Comparison of ENCODE assay signal across 21 mouse cellular contexts in the genomic region with DNA sequence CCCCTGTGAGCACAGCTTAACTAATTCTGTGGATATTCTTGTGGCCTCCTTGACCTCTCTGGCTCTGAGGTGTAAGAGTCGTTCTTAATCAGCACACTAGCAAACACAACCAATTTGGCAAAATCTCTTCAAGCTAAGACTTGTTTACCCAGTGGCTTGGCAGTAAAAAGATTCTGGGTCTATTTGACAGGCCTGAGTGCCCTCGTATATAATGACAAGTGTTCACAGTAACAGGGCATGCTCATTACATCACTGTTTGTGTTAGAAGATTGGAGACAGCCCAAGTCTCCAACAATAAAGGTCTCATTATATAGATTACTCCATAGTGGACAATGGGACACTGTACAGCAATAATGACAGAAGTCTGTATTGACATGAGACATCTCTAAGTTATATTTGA.
DNase-seq lines count a peak whose midpoint lies in the region; ATAC-seq and TF ChIP-seq lines count a peak whose summit lies in the region.
"Had no signal": no experiment of that assay in that cellular context is flagged by ENCODE, and none has a peak within 500 bp of the region (broad histone marks: within the 10 kb centered on the region; RNA-seq: fewer than 3 reads in every experiment).

No protein-coding gene starts in this region.

- TF ChIP-seq CTCF in forebrain, postnatal 0 days (IDR thresholded peaks at IDR 0.05; ENCODE audit: low read depth) = no peak

- H3K9me3 ChIP-seq in forebrain, embryonic 12.5 days = no peaks in the 10 kb centered on the region
- no peaks in the 10 kb centered on the region for H3K9me3 ChIP-seq in forebrain, postnatal 0 days (ENCODE audit: low read length)
- H3K9me3 ChIP-seq: embryonic facial prominence, embryonic 12.5 days; lung, embryonic 15.5 days; midbrain, embryonic 15.5 days had no signal

- H3K4me1 ChIP-seq in forebrain, embryonic 12.5 days = 0 out of 2 replicates have a peak, but pooled peaks cover 7% of the 10 kb centered on the region
- no peaks in the 10 kb centered on the region; the same call in 1 of the 2 replicates for H3K4me1 ChIP-seq in forebrain, postnatal 0 days (ENCODE audit: insufficient read depth)
- H3K4me1 ChIP-seq: embryonic facial prominence, embryonic 12.5 days; lung, embryonic 15.5 days; midbrain, embryonic 15.5 days had no signal

- 0 out of 2 replicates have a peak, but pooled peaks have one; percentile 11 for ATAC-seq in forebrain, embryonic 12.5 days (ENCODE audit: low FRiP score)
- no peak for ATAC-seq in forebrain, postnatal 0 days
- ATAC-seq: hindbrain, embryonic 16.5 days; midbrain, embryonic 15.5 days had no signal

- 29% methylated on average over 2 of the region's 2 CpGs for WGBS in forebrain, embryonic 12.5 days
- WGBS in forebrain, postnatal 0 days = 17% methylated on average over 2 of the region's 2 CpGs

- H3K9ac ChIP-seq in forebrain, embryonic 12.5 days = no peak overlapping the region
- no peak overlapping the region for H3K9ac ChIP-seq in forebrain, postnatal 0 days
- H3K9ac ChIP-seq: embryonic facial prominence, embryonic 12.5 days; lung, embryonic 15.5 days; midbrain, embryonic 15.5 days had no signal

- H3K36me3 ChIP-seq in forebrain, embryonic 12.5 days (replicated peaks) = no peaks in the 10 kb centered on the region
- H3K36me3 ChIP-seq in forebrain, postnatal 0 days (ENCODE audit: insufficient read depth) = no peaks in the 10 kb centered on the region
- H3K36me3 ChIP-seq: embryonic facial prominence, embryonic 12.5 days; lung, embryonic 15.5 days; midbrain, embryonic 15.5 days had no signal

- no peak for DNase-seq in forebrain, postnatal 0 days
- DNase-seq in lung, adult 18-20 months = peak; percentile 10 to 33
- DNase-seq in lung, postnatal 4 days = no peak
- DNase-seq in brain, adult 2 months (ENCODE audit: low read depth, low spot score) = peak; percentile 22
- DNase-seq in retina, embryonic 14.5 days (ENCODE audit: low spot score) = peak; percentile 32
- DNase-seq in cerebellum, postnatal 10 days = no peak
- DNase-seq: adrenal gland, adult 2 months; cerebellum, adult 11 months; cerebellum, postnatal 36 days; heart, postnatal 14 days; kidney, adult 2 months; kidney, postnatal 36 days; left cerebral cortex, postnatal 4 days; thymus, postnatal 36 days had no signal

- no peak overlapping the region for H3K4me2 ChIP-seq in forebrain, embryonic 12.5 days
- no peak overlapping the region for H3K4me2 ChIP-seq in forebrain, postnatal 0 days (ENCODE audit: low read depth)
- H3K4me2 ChIP-seq: embryonic facial prominence, embryonic 12.5 days; heart, embryonic 11.5 days; lung, embryonic 15.5 days; midbrain, embryonic 15.5 days had no signal

- H3K27me3 ChIP-seq in forebrain, embryonic 12.5 days = no peaks in the 10 kb centered on the region
- no peaks in the 10 kb centered on the region for H3K27me3 ChIP-seq in forebrain, postnatal 0 days (ENCODE audit: insufficient read depth, low read length)
- H3K27me3 ChIP-seq: CH12.LX; embryonic facial prominence, embryonic 12.5 days; lung, embryonic 15.5 days; midbrain, embryonic 15.5 days had no signal

- H3K27ac ChIP-seq in forebrain, embryonic 12.5 days = no peak overlapping the region
- no peak overlapping the region for H3K27ac ChIP-seq in forebrain, postnatal 0 days (ENCODE audit: low read depth, low read length)
- H3K27ac ChIP-seq: embryonic facial prominence, embryonic 12.5 days; lung, embryonic 15.5 days; midbrain, embryonic 15.5 days had no signal

- H3K4me3 ChIP-seq in forebrain, embryonic 12.5 days (replicated peaks) = no peak overlapping the region
- no peak overlapping the region for H3K4me3 ChIP-seq in forebrain, postnatal 0 days (ENCODE audit: low read depth, low read length)
- H3K4me3 ChIP-seq: embryonic facial prominence, embryonic 12.5 days; lung, embryonic 15.5 days; midbrain, embryonic 15.5 days had no signal

Comparison
In these comparisons a context has a peak if more than half of its experiments do, and no peak if none do; other contexts are left out.
1. DNase-seq: peak in lung, adult 18-20 months (2 of 2), brain, adult 2 months (single experiment) and retina, embryonic 14.5 days (single experiment); none in forebrain, postnatal 0 days (single experiment), lung, postnatal 4 days (0 of 2) and cerebellum, postnatal 10 days (0 of 2).